Mouse (Mus musculus) layer of hippocampus, adult 8-10 months (tissue): ENCODE measurements around the gene Tmem72. TPM values are rescaled to one million over a fixed set of nuclear protein-coding genes. Genes with fewer than 3 reads are reported as not detected.
A peak's percentile ranks its signal among the peaks of the same experiment; 100 is the strongest.

Source experiments
- DNase-seq, 2 experiments: peaks; one replicate each; pipeline ENCODE4 v3.0.0; 2022; ENCODE audit warnings: low spot score in 2 of 2
- microRNA-seq, 2 experiments: library from miRNA; unstranded; fragments of <30 nt; microRNA quantifications; one replicate each; pipeline ENCODE4 v1.2.0; 2022
- total RNA-seq, 4 experiments: library from RNA; stranded (reverse); gene quantifications; 2 replicates each; pipeline ENCODE4 v1.2.4; 2022

The Tmem72 gene
- total RNA-seq, 4 experiments from 2014 or later: 0.53 to 0.82 (median 0.66) TPM

GRCm38 (mm10) chr6:116650406-116650805 is 66.3 kb downstream of the Tmem72 start, which contains the start of gene Depp1:
Gene Depp1 (plus strand): TSS chr6:116650609.
- DNase-seq: no peak

- DNase-seq: no peak
Measured at GRCm38 (mm10) chr6:116649811-116650210, 66.9 kb downstream of the Tmem72 start.

- no peak for DNase-seq
Measured at GRCm38 (mm10) chr6:116647763-116648162, 69.0 kb downstream of the Tmem72 start.

- DNase-seq: no peak
Measured at GRCm38 (mm10) chr6:116644335-116644734, 72.4 kb downstream of the Tmem72 start.

GRCm38 (mm10) chr6:116643881-116644280 is 72.8 kb downstream of the Tmem72 start:
- DNase-seq: no peak

GRCm38 (mm10) chr6:116642942-116643341 is 73.8 kb downstream of the Tmem72 start:
- no peak for DNase-seq

GRCm38 (mm10) chr6:116639663-116640062 is 77.0 kb downstream of the Tmem72 start:
- no peak for DNase-seq

- DNase-seq: no peak
Measured at GRCm38 (mm10) chr6:116638871-116639270, 77.8 kb downstream of the Tmem72 start.

- DNase-seq: no peak
Measured at GRCm38 (mm10) chr6:116637496-116637895, 79.2 kb downstream of the Tmem72 start.

GRCm38 (mm10) chr6:116636581-116637235 is 80.0 kb downstream of the Tmem72 start:
- DNase-seq: no peak

- no peak for DNase-seq
Measured at GRCm38 (mm10) chr6:116635251-116636180, 81.2 kb downstream of the Tmem72 start.

- no peak for DNase-seq
Measured at GRCm38 (mm10) chr6:116633741-116634695, 82.7 kb downstream of the Tmem72 start.

GRCm38 (mm10) chr6:116632129-116632528 is 84.6 kb downstream of the Tmem72 start:
- DNase-seq: peak; percentile 22 to 70

GRCm38 (mm10) chr6:116629766-116630165 is 86.9 kb downstream of the Tmem72 start:
- DNase-seq: no peak

Small RNA genes lying within 50 kb of the gene (microRNA-seq; reads per million reads assigned to microRNA genes)
- 0 to 0.32 reads per million in 2 experiments for gene Mir7043

Other genes with a start within 250 kb of the Tmem72 start
- not detected for gene Olfr211, start 227.8 kb downstream of the Tmem72 start, total RNA-seq
- gene Olfr212, start 210.4 kb downstream of the Tmem72 start, total RNA-seq: under 1 TPM in 1 of 4 experiments, not detected in 3; 0.12 TPM
- not detected for gene Olfr213, start 178.5 kb downstream of the Tmem72 start, total RNA-seq
- gene Gm5580, start 165.8 kb downstream of the Tmem72 start, total RNA-seq: 1 to 10 TPM; 1.7 to 3.0 (median 2.6) TPM
- gene Olfr214, start 162.7 kb downstream of the Tmem72 start, total RNA-seq: not detected
- gene Olfr215, start 132.7 kb downstream of the Tmem72 start, total RNA-seq: not detected
- gene Zfp422, start 87.9 kb downstream of the Tmem72 start, total RNA-seq: 10 to 100 TPM; 19.8 to 22.8 (median 20.4) TPM
- gene Depp1, start 66.3 kb downstream of the Tmem72 start, total RNA-seq: 1 to 10 TPM in 3 of 4 experiments, under 1 TPM in 1; 0.94 to 2.9 (median 1.9) TPM
- 1 to 10 TPM; 4.7 to 7.3 (median 5.0) TPM for gene Rassf4, start 43.0 kb downstream of the Tmem72 start, total RNA-seq